Mouse (Mus musculus) liver, adult 2 months (tissue): ENCODE data around the gene Gm28372. TPM values are rescaled to one million over a fixed set of nuclear protein-coding genes. Genes with fewer than 3 reads are reported as not detected.

ENCODE experiments used
- DNase-seq: peaks from one replicate; pipeline ENCODE4 v3.0.0-alpha.2; 2011; ENCODE audit warnings: low read depth, low spot score; ENCODE audit errors: extremely low read depth
- H3K27ac ChIP-seq: fragments of 200-500 bp; replicated peaks from 2 replicates; pipeline ENCODE4 v1.5.1; 2012; ENCODE audit warnings: low read depth, mild to moderate bottlenecking, control low read depth, inconsistent platforms, low read length; ENCODE audit not compliant: insufficient read depth
- H3K27me3 ChIP-seq: fragments of 200-500 bp; 2 replicates; pipeline ENCODE4 v1.6.1; 2012; ENCODE audit warnings: mild to moderate bottlenecking, moderate library complexity, low read length, inconsistent platforms; ENCODE audit not compliant: control insufficient read depth, insufficient read depth
- H3K36me3 ChIP-seq: fragments of 200-500 bp; 2 replicates; pipeline ENCODE4 v1.6.1; 2012; ENCODE audit warnings: low read length, inconsistent platforms; ENCODE audit not compliant: control insufficient read depth, insufficient read depth
- H3K4me1 ChIP-seq: fragments of 200-500 bp; 2 replicates; pipeline ENCODE4 v1.6.1; 2011; ENCODE audit warnings: low read length; ENCODE audit not compliant: control insufficient read depth, insufficient read depth
- H3K4me3 ChIP-seq: fragments of 200-500 bp; 2 replicates; pipeline ENCODE4 v1.5.1; 2011; ENCODE audit warnings: low read depth, mild to moderate bottlenecking, control low read depth, low read length, moderate library complexity; ENCODE audit not compliant: insufficient read depth
- H3K79me2 ChIP-seq: fragments of 200-500 bp; 2 replicates; pipeline ENCODE4 v1.6.1; 2012; ENCODE audit warnings: inconsistent platforms, mild to moderate bottlenecking, low read length, moderate library complexity; ENCODE audit not compliant: control insufficient read depth, insufficient read depth
- H3K9ac ChIP-seq: fragments of 200-500 bp; 2 replicates; pipeline ENCODE4 v1.6.1; 2012; ENCODE audit warnings: low read depth, mild to moderate bottlenecking, control low read depth, inconsistent platforms, low read length
- CTCF ChIP-seq: fragments of 200-500 bp; IDR thresholded peaks from 2 replicates; pipeline ENCODE4 v1.5.1; 2011; ENCODE audit warnings: low read depth, low read length, control low read depth
- POLR2A ChIP-seq: fragments of 200-500 bp; IDR thresholded peaks from 2 replicates; pipeline ENCODE4 v1.6.1; 2011; ENCODE audit warnings: low read length, control low read depth; ENCODE audit not compliant: insufficient read depth; ENCODE audit errors: extremely low read depth
- WGBS: fragments of 180-500 bp; shearing (Covaris S2); methylation state at CpG from one replicate; pipeline ENCODE4 v1.1.7; 2018; 5-methylcytosine and 5-hydroxymethylcytosine counted together
- polyA plus RNA-seq: library from polyadenylated mRNA; depleted of rRNA; stranded (reverse); fragments of >200 nt; gene quantifications from 2 replicates; pipeline ENCODE4 v1.2.3, GENCODE M21; 2012
- total RNA-seq: library from RNA; depleted of rRNA; stranded (reverse); fragments of >200 nt; gene quantifications from 2 replicates; pipeline ENCODE4 v1.2.3, GENCODE M21; 2014

The Gm28372 gene
- total and polyA plus RNA-seq, 2 experiments: not detected

GRCm38 (mm10) chr2:130406178-130406577 is 1.1 kb downstream of the Gm28372 start, which contains the start of gene Tmem239:
Gene Tmem239 (plus strand): TSS chr2:130406478.
- no peaks in the 10 kb centered on the region for H3K36me3 ChIP-seq
- H3K27ac ChIP-seq: no peak within 1 kb of the TSS
- no peak for TF ChIP-seq CTCF
- TF ChIP-seq POLR2A: no peak
- no peaks in the 10 kb centered on the region for H3K79me2 ChIP-seq
- 100% methylated on average over 2 of the region's 2 CpGs for WGBS
- no peak within 1 kb of the TSS for H3K9ac ChIP-seq
- H3K4me3 ChIP-seq: no peak within 1 kb of the TSS
- no peak for DNase-seq
- H3K4me1 ChIP-seq: no peaks in the 10 kb centered on the region
- H3K27me3 ChIP-seq: no peaks in the 10 kb centered on the region

GRCm38 (mm10) chr2:130408194-130408593 is 3.2 kb downstream of the Gm28372 start:
- Histone ChIP-seq H3K27ac (no peak overlapping the region), H3K9ac (no peak overlapping the region), H3K4me3 (no peak overlapping the region), H3K4me1 (no peaks in the 10 kb centered on the region), H3K79me2 (no peaks in the 10 kb centered on the region), H3K36me3 (no peaks in the 10 kb centered on the region), H3K27me3 (no peaks in the 10 kb centered on the region)
- whole genome bisulfite sequencing: 25% methylated on average over 6 of the region's 6 CpGs
- no peak for DNase-seq
- TF ChIP-seq CTCF: no peak

GRCm38 (mm10) chr2:130411558-130412495 is 6.8 kb downstream of the Gm28372 start:
- 34% methylated on average over 16 of the region's 16 CpGs for WGBS
- H3K79me2 ChIP-seq: no peaks in the 10 kb centered on the region
- no peaks in the 10 kb centered on the region for H3K27me3 ChIP-seq
- no peaks in the 10 kb centered on the region for H3K36me3 ChIP-seq
- no peaks in the 10 kb centered on the region for H3K4me1 ChIP-seq
- H3K9ac ChIP-seq: no peak overlapping the region
- DNase-seq: peak; percentile 43
- TF ChIP-seq CTCF (peak; percentile 95), POLR2A (no peak)
- no peak overlapping the region for H3K4me3 ChIP-seq
- H3K27ac ChIP-seq: no peak overlapping the region

GRCm38 (mm10) chr2:130412775-130413174 is 7.7 kb downstream of the Gm28372 start:
- no peak overlapping the region for H3K9ac ChIP-seq
- no peaks in the 10 kb centered on the region for H3K27me3 ChIP-seq
- DNase-seq: no peak
- no peaks in the 10 kb centered on the region for H3K36me3 ChIP-seq
- 77% methylated on average over 3 of the region's 3 CpGs for WGBS
- no peak overlapping the region for H3K27ac ChIP-seq
- TF ChIP-seq CTCF: no peak
- no peak for TF ChIP-seq POLR2A
- H3K79me2 ChIP-seq: no peaks in the 10 kb centered on the region
- no peaks in the 10 kb centered on the region for H3K4me1 ChIP-seq
- no peak overlapping the region for H3K4me3 ChIP-seq

- WGBS: 79% methylated on average over 6 of the region's 6 CpGs
These were observed 9.2 kb downstream of the Gm28372 start for GRCm38 (mm10) chr2:130414094-130414856.

More at GRCm38 (mm10) chr2:130414094-130414856, 9.2 kb downstream of the Gm28372 start:
- no peak overlapping the region for H3K4me3 ChIP-seq
- no peaks in the 10 kb centered on the region for H3K4me1 ChIP-seq
- H3K9ac ChIP-seq: no peak overlapping the region
- H3K27me3 ChIP-seq: no peaks in the 10 kb centered on the region
- H3K36me3 ChIP-seq: peaks cover 4% of the 10 kb centered on the region
- DNase-seq: no peak
- TF ChIP-seq CTCF (0 out of 2 replicates have a peak, but pooled peaks have one; percentile 5), POLR2A (no peak)
- no peaks in the 10 kb centered on the region for H3K79me2 ChIP-seq
- no peak overlapping the region for H3K27ac ChIP-seq
